Mouse (Mus musculus): ENCODE data around the gene Son. TPM values are rescaled to one million over a fixed set of nuclear protein-coding genes. Genes with fewer than 3 reads are reported as not detected.
A peak's percentile ranks its signal among the peaks of the same experiment; 100 is the strongest.

The Son gene
- polyA plus RNA-seq, 1 experiment from 2014 or later: 138 TPM

- ATAC-seq (replicated peaks; ENCODE audit: low FRiP score, low TSS enrichment, low read depth) (peak; percentile 67), DNase-seq (ENCODE audit: low spot score) (no peak)
- no peak overlapping the region for H3K4me3 ChIP-seq (ENCODE audit: low read depth, low read length)
- H3K4me2 ChIP-seq (ENCODE audit: low read length): no peak overlapping the region
- H3K36me3 ChIP-seq (ENCODE audit: control insufficient read depth, insufficient read depth, low read length): peaks cover 92% of the 10 kb centered on the region
- no peaks in the 10 kb centered on the region for H3K9me3 ChIP-seq (ENCODE audit: control insufficient read depth, low read length)
- no peak overlapping the region for H3K27ac ChIP-seq (ENCODE audit: low read depth)
- no peaks in the 10 kb centered on the region for H3K27me3 ChIP-seq (replicated peaks; ENCODE audit: control insufficient read depth, insufficient read depth, low read length)
- 98% methylated on average over 17 of the region's 17 CpGs for WGBS
- no peak overlapping the region for H3K9ac ChIP-seq (ENCODE audit: low read length)
- H3K4me1 ChIP-seq (replicated peaks; ENCODE audit: control insufficient read depth, insufficient read depth, low read length): no peaks in the 10 kb centered on the region
Observed at GRCm38 (mm10) chr16:91657285-91657684, 10.0 kb downstream of the Son start.

GRCm38 (mm10) chr16:91658471-91658870, 11.2 kb downstream of the Son start:
- no peak overlapping the region for H3K27ac ChIP-seq (ENCODE audit: low read depth)

GRCm38 (mm10) chr16:91659798-91660197, 12.5 kb downstream of the Son start:
- ATAC-seq (replicated peaks; ENCODE audit: low FRiP score, low TSS enrichment, low read depth): no peak
- H3K9me3 ChIP-seq (ENCODE audit: control insufficient read depth, low read length): no peaks in the 10 kb centered on the region
- peaks cover 100% of the 10 kb centered on the region for H3K36me3 ChIP-seq (ENCODE audit: control insufficient read depth, insufficient read depth, low read length)
- 96% methylated on average over 20 of the region's 20 CpGs for WGBS
- no peak overlapping the region for H3K27ac ChIP-seq (ENCODE audit: low read depth)
- H3K4me2 ChIP-seq (ENCODE audit: low read length): no peak overlapping the region
- H3K4me1 ChIP-seq (replicated peaks; ENCODE audit: control insufficient read depth, insufficient read depth, low read length): no peaks in the 10 kb centered on the region
- DNase-seq (ENCODE audit: low spot score): peak; percentile 48
- no peak overlapping the region for H3K9ac ChIP-seq (ENCODE audit: low read length)
- no peak overlapping the region for H3K4me3 ChIP-seq (ENCODE audit: low read depth, low read length)
- no peaks in the 10 kb centered on the region for H3K27me3 ChIP-seq (replicated peaks; ENCODE audit: control insufficient read depth, insufficient read depth, low read length)

More at GRCm38 (mm10) chr16:91658471-91658870, 11.2 kb downstream of the Son start:
- DNase-seq (ENCODE audit: low spot score) (no peak), ATAC-seq (replicated peaks; ENCODE audit: low FRiP score, low TSS enrichment, low read depth) (no peak)
- Histone ChIP-seq H3K4me1 (replicated peaks; ENCODE audit: control insufficient read depth, insufficient read depth, low read length) (no peaks in the 10 kb centered on the region), H3K9ac (ENCODE audit: low read length) (no peak overlapping the region), H3K27me3 (replicated peaks; ENCODE audit: control insufficient read depth, insufficient read depth, low read length) (no peaks in the 10 kb centered on the region), H3K4me2 (ENCODE audit: low read length) (no peak overlapping the region), H3K9me3 (ENCODE audit: control insufficient read depth, low read length) (no peaks in the 10 kb centered on the region), H3K36me3 (ENCODE audit: control insufficient read depth, insufficient read depth, low read length) (peaks cover 96% of the 10 kb centered on the region), H3K4me3 (ENCODE audit: low read depth, low read length) (no peak overlapping the region)
- WGBS: 95% methylated on average over 5 of the region's 5 CpGs

- no peaks in the 10 kb centered on the region for H3K9me3 ChIP-seq (ENCODE audit: control insufficient read depth, low read length)
- no peak for DNase-seq (ENCODE audit: low spot score)
Observed at GRCm38 (mm10) chr16:91661397-91661796, 14.1 kb downstream of the Son start.

GRCm38 (mm10) chr16:91662336-91662735, 15.0 kb downstream of the Son start:
- Histone ChIP-seq H3K4me1 (replicated peaks; ENCODE audit: control insufficient read depth, insufficient read depth, low read length) (no peaks in the 10 kb centered on the region), H3K4me2 (ENCODE audit: low read length) (no peak overlapping the region), H3K9me3 (ENCODE audit: control insufficient read depth, low read length) (no peaks in the 10 kb centered on the region), H3K9ac (ENCODE audit: low read length) (no peak overlapping the region), H3K27me3 (replicated peaks; ENCODE audit: control insufficient read depth, insufficient read depth, low read length) (no peaks in the 10 kb centered on the region), H3K27ac (ENCODE audit: low read depth) (no peak overlapping the region), H3K36me3 (ENCODE audit: control insufficient read depth, insufficient read depth, low read length) (peaks cover 99% of the 10 kb centered on the region), H3K4me3 (ENCODE audit: low read depth, low read length) (no peak overlapping the region)
- ATAC-seq (replicated peaks; ENCODE audit: low FRiP score, low TSS enrichment, low read depth) (no peak), DNase-seq (ENCODE audit: low spot score) (peak; percentile 36)
- WGBS: 95% methylated on average over 16 of the region's 16 CpGs

More at GRCm38 (mm10) chr16:91661397-91661796, 14.1 kb downstream of the Son start:
- Histone ChIP-seq H3K4me1 (replicated peaks; ENCODE audit: control insufficient read depth, insufficient read depth, low read length) (no peaks in the 10 kb centered on the region), H3K27ac (ENCODE audit: low read depth) (no peak overlapping the region), H3K4me3 (ENCODE audit: low read depth, low read length) (no peak overlapping the region), H3K9ac (ENCODE audit: low read length) (no peak overlapping the region), H3K36me3 (ENCODE audit: control insufficient read depth, insufficient read depth, low read length) (peaks cover 100% of the 10 kb centered on the region), H3K4me2 (ENCODE audit: low read length) (no peak overlapping the region), H3K27me3 (replicated peaks; ENCODE audit: control insufficient read depth, insufficient read depth, low read length) (no peaks in the 10 kb centered on the region)
- WGBS: 78% methylated on average over 1 of the region's 1 CpGs
- no peak for ATAC-seq (replicated peaks; ENCODE audit: low FRiP score, low TSS enrichment, low read depth)

GRCm38 (mm10) chr16:91663795-91664194, 16.5 kb downstream of the Son start:
- WGBS: 95% methylated on average over 3 of the region's 3 CpGs
- Histone ChIP-seq H3K36me3 (ENCODE audit: control insufficient read depth, insufficient read depth, low read length) (peaks cover 97% of the 10 kb centered on the region), H3K9me3 (ENCODE audit: control insufficient read depth, low read length) (no peaks in the 10 kb centered on the region)

GRCm38 (mm10) chr16:91674500-91674899, 27.2 kb downstream of the Son start:
- Histone ChIP-seq H3K9ac (ENCODE audit: low read length) (no peak overlapping the region), H3K36me3 (ENCODE audit: control insufficient read depth, insufficient read depth, low read length) (peaks cover 98% of the 10 kb centered on the region), H3K4me3 (ENCODE audit: low read depth, low read length) (no peak overlapping the region), H3K4me1 (replicated peaks; ENCODE audit: control insufficient read depth, insufficient read depth, low read length) (no peaks in the 10 kb centered on the region), H3K4me2 (ENCODE audit: low read length) (no peak overlapping the region), H3K9me3 (ENCODE audit: control insufficient read depth, low read length) (no peaks in the 10 kb centered on the region), H3K27me3 (replicated peaks; ENCODE audit: control insufficient read depth, insufficient read depth, low read length) (no peaks in the 10 kb centered on the region), H3K27ac (ENCODE audit: low read depth) (no peak overlapping the region)
- peak; percentile 29 for DNase-seq (ENCODE audit: low spot score)
- WGBS: 67% methylated on average over 4 of the region's 4 CpGs
- no peak for ATAC-seq (replicated peaks; ENCODE audit: low FRiP score, low TSS enrichment, low read depth)

More at GRCm38 (mm10) chr16:91663795-91664194, 16.5 kb downstream of the Son start:
- H3K27me3 ChIP-seq (replicated peaks; ENCODE audit: control insufficient read depth, insufficient read depth, low read length): no peaks in the 10 kb centered on the region
- H3K9ac ChIP-seq (ENCODE audit: low read length): no peak overlapping the region
- H3K4me1 ChIP-seq (replicated peaks; ENCODE audit: control insufficient read depth, insufficient read depth, low read length): no peaks in the 10 kb centered on the region
- DNase-seq (ENCODE audit: low spot score) (no peak), ATAC-seq (replicated peaks; ENCODE audit: low FRiP score, low TSS enrichment, low read depth) (no peak)
- H3K4me2 ChIP-seq (ENCODE audit: low read length): no peak overlapping the region
- no peak overlapping the region for H3K27ac ChIP-seq (ENCODE audit: low read depth)
- no peak overlapping the region for H3K4me3 ChIP-seq (ENCODE audit: low read depth, low read length)

GRCm38 (mm10) chr16:91678147-91678911, 31.0 kb downstream of the Son start:
- Histone ChIP-seq H3K36me3 (ENCODE audit: control insufficient read depth, insufficient read depth, low read length) (peaks cover 94% of the 10 kb centered on the region), H3K9me3 (ENCODE audit: control insufficient read depth, low read length) (no peaks in the 10 kb centered on the region), H3K27ac (ENCODE audit: low read depth) (no peak overlapping the region), H3K4me1 (replicated peaks; ENCODE audit: control insufficient read depth, insufficient read depth, low read length) (no peaks in the 10 kb centered on the region), H3K4me2 (ENCODE audit: low read length) (no peak overlapping the region), H3K27me3 (replicated peaks; ENCODE audit: control insufficient read depth, insufficient read depth, low read length) (no peaks in the 10 kb centered on the region), H3K9ac (ENCODE audit: low read length) (no peak overlapping the region), H3K4me3 (ENCODE audit: low read depth, low read length) (no peak overlapping the region)
- 87% methylated on average over 5 of the region's 5 CpGs for WGBS
- ATAC-seq (replicated peaks; ENCODE audit: low FRiP score, low TSS enrichment, low read depth) (no peak), DNase-seq (ENCODE audit: low spot score) (peak; percentile 31)

GRCm38 (mm10) chr16:91680656-91681055, 33.4 kb downstream of the Son start:
- peak; percentile 41 for DNase-seq (ENCODE audit: low spot score)

More at GRCm38 (mm10) chr16:91680656-91681055, 33.4 kb downstream of the Son start:
- no peak for ATAC-seq (replicated peaks; ENCODE audit: low FRiP score, low TSS enrichment, low read depth)
- peaks cover 91% of the 10 kb centered on the region for H3K36me3 ChIP-seq (ENCODE audit: control insufficient read depth, insufficient read depth, low read length)
- no peak overlapping the region for H3K9ac ChIP-seq (ENCODE audit: low read length)
- H3K4me3 ChIP-seq (ENCODE audit: low read depth, low read length): no peak overlapping the region
- H3K4me1 ChIP-seq (replicated peaks; ENCODE audit: control insufficient read depth, insufficient read depth, low read length): no peaks in the 10 kb centered on the region
- no peak overlapping the region for H3K4me2 ChIP-seq (ENCODE audit: low read length)
- WGBS: 79% methylated on average over 5 of the region's 5 CpGs
- H3K27ac ChIP-seq (ENCODE audit: low read depth): no peak overlapping the region
- H3K27me3 ChIP-seq (replicated peaks; ENCODE audit: control insufficient read depth, insufficient read depth, low read length): no peaks in the 10 kb centered on the region
- H3K9me3 ChIP-seq (ENCODE audit: control insufficient read depth, low read length): no peaks in the 10 kb centered on the region

Measured in intestine, embryonic 14.5 days (tissue).